Mouse (Mus musculus) spleen, adult 12 weeks (tissue): Measurements from ENCODE around the gene Tnfsf14.
A peak's percentile ranks its signal among the peaks of the same experiment; 100 is the strongest.

Experiments used
- DNase-seq: peaks from one replicate; pipeline ENCODE4 v3.0.0; 2022; ENCODE audit warnings: low spot score

Tnfsf14 gene

DNA sequence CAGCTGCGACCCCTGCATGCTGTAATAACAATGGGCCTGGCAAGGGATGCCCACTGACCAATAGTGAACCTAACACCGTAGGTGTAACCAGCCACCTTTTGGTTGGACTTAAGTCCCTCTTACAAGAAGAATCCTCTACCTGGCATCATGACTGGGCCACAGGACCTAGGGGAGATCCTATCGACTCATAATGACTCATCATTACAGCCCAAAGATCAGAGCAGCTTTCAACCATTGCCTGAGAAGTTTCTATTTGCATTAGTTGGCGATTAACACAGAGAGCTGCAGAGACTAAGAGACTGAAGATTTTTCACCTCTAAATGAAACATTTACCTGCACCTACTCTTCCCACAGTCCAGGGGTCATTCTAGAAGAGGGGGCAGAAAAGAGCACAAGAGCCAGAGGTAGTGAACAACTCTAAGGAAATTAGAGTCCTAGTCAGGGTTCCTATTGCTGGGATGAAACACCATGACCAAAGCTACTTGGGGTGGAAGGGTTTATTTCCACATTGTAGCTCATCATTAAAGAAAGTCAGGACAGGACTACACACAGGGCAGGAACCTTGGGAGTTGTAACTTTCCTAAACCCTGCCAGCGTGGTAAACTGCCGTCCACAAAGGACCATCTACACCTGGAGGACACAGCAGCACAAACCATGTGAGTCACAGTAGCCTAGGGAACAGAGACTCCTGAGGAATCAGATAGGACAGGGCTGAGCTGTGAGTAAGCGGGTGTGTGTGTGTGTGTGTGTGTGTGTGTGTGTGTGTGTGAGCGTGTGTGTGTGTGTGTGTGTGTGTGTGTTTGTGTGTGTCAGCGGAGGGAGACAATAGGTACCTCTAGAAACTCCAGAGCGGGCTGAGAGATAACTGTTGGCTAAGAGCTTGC lies 8.1 kb upstream of the Tnfsf14 start:
- no peak for DNase-seq

DNA sequence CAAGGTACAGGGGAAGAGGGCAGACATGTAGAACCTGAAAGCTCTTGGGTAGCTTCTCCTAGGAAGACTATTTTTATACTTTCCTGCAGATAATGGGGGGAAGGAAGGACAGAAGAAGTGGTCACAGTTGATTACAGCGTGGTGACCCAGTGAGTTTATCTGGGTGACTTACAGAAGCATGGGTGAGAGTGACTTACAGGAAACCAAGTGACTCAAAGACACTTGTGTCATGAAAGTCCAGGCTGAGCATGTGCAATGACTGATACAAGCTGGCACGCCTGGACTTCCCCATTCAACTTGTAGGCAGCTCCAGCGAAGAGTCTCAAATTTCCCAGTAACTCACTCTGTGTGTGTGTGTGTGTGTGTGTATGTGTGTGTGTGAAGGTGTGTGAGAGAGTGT lies 4.3 kb upstream of the Tnfsf14 start:
- DNase-seq: no peak

DNA sequence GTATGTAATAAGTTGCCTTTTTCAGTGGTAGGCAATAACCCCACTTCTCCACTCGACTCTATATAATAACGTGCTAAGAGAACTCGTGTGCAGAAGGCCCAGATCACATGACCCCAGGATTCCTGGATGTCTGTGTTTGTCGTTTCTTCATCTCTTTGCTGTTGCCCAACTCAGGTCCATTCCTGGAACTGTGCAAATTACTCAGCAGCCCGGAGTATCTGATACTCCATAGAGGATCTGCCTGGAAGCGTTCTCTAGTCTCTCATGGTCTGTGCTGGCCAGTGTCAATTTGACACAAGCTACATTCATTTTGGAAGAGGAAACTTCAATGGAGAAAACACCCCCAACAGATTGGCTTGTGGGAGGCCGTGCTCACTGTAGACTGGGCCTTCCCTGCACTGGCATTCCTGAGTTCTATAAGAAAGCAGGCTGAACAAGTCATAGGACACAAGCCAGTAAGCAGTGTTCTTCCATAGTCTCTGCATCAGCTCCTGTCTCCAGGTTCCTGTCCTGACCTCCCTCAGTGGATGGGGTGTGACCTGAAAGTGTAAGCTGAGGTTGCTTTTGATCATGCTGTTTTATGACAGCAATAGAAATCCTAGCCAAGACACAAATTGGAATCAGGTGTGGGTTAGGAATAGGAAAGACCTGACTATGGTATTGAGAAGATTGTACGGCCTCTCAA lies 1.5 kb upstream of the Tnfsf14 start:
- DNase-seq: no peak

DNA sequence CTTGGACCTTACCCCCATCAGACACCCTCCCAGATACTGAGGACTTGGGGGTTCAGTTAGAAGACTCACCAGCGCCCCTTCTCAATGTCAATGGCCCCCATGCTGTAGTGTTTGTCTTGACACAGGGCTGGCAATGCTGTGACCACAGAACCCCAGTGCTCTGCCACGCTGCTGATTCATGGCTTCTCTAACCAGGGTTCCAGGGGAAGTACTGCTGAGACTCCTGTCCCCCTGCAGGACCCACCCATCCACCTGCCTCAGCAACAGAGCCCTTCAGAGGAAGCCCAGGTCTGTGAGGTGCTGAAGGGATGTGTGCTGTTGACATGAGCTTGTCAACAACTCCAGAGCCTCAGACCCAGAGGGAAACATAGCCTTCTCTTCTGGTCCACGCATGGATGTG lies 794 bp upstream of the Tnfsf14 start:
- DNase-seq: no peak

DNA sequence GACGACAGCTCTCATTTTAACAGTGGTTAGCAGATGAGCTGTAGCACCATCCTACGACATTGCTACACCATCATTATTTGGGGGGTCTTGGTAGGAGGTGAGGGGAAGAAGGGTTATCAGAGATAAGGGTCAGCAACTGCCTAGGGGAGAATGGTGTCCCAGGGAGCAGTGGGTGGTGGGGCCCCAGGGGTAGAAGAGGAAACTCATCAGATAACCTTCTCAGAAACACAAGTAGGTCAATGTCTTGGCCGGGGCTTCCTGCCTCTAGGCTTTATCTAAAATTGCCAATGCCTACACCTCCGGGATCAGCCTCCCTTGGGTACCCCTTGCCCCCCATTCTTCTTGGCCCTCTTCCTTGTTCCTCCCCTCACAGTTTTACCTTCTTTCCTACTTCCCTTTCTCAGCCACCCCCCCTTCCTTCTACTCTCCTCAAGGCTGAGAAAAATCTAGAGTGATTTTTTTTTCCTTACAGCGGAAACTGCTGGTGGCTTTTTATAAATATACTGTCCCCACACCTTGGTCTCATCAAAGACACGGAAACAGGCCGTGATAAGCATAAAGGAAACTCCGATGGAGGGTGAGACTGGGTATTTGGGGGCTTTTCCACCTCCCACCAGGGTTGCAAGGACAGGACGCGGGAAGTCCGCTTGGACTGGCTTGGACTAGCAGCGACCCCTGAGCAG lies 5.3 kb downstream of the Tnfsf14 start:
- DNase-seq: no peak

DNA sequence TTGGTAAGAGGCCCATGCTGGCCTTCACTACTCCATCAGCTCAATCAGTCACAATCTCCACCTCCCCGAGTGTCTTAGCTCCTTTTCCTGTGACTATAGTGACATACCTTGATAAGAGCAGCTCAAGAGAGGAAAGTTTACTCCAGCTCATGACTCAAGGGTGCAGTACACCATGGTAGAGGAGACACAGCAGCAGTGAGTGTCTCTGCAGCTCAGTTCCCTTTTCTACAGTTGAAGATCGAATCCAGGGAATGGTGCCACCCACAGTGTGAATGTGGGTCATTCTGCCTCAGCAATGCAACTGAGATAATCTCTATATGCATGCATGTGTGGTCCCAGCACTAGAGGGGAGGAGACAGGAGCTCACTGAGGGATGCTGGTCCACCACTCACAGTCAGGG lies 8.3 kb downstream of the Tnfsf14 start:
- DNase-seq: no peak

DNA sequence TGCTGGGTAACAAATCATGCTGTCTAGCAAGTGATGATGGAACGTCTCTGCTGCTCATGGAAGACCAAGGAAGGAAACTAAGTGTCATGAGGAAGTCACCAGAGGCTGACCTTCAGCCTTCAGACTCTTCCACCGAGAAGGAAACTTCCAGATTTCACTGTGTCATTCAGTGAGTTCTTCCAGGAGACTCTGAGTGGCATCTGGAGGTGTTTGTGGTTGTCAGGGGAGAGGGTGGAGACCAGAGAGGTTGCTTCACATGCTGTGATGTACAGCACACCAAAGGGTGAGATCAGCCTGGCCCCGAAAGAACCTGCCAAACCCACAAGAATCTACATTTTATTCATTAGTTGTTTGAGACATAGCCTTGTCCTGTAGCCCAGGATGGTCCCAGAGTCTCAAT lies 11.1 kb downstream of the Tnfsf14 start:
- DNase-seq: no peak

DNA sequence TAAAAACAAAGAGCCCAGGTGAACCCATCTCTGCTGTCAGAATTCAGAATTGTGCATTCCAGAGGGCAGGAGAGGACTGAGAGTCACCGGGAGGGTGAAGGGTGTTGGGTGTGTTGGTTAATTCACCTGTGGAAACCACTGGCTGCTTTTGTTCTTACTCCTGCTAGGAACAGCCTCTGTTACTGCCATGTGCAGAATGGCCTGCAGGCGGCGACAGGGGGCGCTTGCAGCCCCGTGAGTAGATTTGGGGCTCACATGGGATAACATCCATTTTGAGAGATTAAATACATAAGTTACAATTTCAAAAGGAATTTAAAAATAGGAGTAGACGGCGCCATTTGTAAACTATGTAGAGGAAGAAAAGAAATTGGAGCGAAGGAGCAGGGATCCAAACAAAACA lies 13.6 kb downstream of the Tnfsf14 start:
- no peak for DNase-seq

DNA sequence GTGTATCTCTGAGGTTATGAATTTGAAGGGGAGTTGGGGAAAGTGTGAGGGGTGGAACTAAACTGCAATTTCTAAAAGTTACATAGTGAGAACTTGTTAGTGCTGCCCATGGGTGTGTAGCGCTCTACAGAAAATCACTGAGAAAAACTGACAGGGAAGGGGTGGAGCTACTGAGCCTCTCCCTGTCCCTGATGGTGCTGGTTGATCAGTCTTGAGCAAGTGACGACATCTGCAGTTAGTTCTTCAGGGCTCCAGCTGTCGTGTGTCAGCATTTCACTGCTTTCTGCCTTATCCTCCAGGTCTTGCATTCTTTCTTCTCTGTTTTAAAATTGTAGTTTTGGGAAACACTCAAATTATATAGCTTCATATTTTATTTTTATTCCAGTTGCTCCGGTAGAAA lies 20.6 kb downstream of the Tnfsf14 start:
- no peak for DNase-seq

DNA sequence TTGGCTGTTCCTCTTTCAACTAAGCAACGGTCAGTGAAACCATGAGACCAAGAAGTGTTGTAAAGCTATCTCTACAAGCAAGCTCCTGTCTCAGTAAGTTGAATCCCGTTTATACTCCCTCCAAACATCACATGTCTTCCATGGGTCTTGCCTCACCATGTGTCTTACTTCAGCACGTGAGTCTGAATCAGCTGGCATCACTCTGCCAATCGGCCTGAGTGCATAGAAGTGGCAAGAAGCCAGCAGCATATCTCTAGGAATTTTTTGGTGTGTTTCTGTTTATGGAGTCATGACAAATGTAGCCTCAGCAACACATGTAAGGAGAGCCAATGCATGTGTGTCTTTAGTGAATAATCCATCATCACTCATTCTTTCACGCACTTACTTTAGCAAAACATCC lies 21.6 kb downstream of the Tnfsf14 start:
- no peak for DNase-seq

DNA sequence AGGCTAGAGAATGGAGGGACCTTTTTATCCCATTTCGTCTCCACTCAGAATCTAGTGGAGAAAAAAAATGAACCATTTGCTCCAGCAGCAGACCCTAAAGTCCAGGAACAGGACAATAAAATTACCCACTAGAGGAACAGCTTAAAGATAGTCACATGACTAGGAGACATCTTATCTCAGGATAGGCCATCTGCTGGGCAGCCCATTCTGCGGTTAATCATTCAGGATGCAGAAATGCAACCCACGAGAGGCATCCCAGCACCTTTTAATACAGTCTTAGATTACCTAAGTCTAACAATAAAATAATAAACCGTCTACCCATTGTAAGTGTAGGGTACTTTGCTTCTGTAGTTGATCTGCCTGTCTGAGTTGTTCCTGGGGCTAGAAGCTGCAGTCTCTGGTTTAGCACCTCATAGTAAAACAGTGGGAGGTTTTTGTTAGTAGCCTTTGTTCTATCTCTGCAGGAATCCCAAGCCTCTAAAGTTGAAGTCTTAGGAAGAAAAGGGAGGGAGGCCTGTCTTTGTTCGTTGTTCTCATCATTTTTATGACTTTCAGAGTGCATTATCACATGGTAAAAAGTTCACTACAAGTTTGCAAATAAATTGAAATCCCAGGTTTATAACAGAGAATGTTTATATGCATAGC lies 23.2 kb downstream of the Tnfsf14 start:
- no peak for DNase-seq

DNA sequence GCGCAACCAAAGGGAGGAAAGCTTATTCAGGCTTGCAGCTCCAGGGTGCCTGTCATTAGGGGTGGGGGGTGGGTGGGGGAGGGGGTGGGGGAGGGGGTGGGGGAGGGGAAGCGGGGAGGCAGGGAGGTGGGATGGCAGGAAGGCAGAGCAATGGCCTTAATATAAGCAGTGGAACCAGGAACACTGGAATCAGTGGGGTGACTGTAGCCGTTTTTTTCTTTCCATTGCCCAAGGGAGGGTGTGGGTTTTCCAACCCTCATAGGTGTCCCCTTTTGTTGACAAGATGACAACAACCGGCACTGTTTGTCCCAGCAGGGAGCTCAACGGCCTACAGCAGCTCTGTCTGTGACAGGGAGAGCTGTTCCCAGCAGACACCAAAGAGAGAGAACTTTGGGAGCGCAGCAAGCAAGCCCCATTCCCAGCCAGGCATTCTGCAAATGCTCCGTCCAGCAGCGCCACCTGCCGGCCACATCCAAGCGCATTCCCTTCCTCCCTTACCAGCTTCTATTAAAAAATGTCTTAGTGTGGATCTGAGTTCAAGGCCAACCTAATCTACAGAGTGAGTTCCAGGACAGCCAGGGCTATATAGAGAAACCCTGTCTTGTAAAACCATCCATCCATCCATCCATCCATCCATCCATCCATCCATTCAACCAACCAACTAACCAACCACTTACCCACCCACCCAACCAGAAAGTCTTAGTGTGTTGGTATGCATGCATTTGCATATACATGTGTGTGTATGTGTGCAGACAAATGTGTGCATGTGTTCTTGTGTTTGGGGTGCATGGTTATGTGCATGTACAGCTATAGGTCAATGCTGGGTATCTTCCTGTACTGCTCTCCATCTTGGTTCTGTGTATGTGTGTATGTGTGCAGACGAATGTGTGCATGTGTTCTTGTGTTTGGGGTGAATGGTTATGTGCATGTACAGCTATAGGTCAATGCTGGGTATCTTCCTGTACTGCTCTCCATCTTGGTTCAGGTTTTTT lies 26.9 kb downstream of the Tnfsf14 start:
- DNase-seq: peak; percentile 67

DNA sequence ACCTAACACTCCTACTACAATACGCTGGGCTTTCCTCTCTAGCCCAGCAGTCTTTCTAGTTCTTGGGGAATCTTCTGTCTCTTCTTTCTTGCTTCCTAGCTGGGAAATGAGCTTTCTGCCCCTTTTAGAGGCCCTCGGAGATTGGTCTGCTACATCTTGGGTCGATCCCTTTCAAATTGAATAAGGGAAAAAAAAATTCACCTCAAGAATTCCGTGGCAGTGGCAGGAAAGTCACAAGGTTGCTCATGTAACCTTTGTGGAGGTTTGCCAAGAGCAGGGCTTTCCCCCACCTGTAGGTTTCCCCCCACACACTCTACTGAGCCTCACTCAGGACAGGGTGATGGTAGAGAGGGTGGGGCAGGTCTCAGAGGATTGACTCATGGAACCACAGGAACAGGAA lies 40.2 kb downstream of the Tnfsf14 start:
- no peak for DNase-seq

DNA sequence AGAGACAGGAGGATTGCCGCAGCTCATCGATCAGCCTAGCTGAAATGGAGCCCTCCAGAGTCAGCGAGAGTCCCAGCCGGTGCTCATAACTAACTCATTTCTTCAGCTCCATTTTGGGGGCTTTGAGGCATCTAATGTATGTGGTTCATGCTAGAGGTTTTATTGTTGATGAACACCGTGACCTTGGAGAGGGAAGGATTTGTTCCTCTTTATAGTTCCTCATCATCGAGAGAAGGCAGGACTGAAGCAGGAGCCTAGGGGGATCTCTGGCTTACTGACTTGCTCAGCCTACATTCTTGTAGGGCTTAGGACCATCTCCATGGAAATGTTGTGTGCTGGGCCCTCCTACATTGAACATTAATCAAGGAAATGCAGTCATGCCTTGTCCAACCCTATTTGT lies 41.0 kb downstream of the Tnfsf14 start:
- DNase-seq: no peak

DNA sequence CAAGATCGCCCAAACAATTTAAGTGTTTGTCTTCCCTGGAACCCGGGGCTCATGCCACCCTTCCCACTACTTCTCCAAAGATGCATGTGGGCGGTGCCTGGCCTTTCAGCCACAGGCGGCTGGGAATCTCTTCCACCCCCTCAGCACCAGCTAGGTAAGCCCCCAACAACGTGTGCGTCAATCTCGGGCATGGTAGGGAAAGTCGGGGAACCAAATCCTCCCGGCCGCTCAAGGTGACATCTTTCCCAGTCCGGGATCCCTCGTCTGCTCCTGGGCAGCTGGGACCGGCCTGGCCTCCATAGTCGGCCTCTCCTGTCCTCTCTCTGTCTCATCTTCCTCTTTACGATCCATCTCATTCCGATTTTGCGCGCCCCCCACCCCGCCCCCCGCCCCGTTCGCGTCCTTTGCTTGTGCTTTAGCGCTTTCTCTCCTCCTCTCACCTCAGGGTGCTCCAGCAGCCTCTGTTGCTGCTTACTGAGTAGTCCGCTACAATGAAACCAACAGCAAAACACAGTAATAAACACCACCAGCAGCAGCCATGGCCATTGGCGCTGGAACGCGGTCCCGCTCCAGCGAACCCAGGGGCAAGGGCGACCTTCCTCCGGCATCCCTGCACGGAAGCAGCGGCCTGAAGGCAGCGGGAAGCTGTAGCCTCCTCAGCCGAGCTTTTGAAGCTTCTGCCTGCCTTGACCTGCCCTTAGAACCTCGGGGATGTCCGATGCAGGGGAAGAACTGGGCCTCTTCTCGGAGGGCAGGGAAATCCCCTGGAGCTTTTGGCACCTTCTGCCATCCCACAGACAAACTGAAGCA lies 44.8 kb downstream of the Tnfsf14 start, which contains the start of gene Cd70:
Gene Cd70 (minus strand): TSS at position 784 of the 810 bp plus-strand sequence.
- no peak for DNase-seq

DNA sequence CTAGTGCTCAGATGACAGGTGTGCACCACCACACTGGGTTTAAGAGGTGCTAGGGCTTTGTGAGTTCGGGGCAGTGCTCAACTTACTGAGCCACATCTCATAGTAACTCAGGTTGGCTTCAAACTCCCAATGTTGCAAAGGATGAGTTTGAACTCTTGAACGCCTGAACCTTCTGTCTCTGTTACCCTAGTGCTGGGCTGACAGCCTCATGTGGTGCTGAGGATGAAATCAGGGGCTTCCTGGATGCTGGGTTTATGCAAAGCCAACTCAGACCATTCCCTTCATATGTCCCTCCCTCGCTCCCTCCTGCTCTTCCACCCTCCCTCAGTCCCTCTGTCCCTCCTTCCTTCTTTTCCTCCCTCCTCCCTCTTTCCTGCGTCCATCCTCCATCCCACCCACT lies 45.6 kb downstream of the Tnfsf14 start:
- DNase-seq: no peak

DNA sequence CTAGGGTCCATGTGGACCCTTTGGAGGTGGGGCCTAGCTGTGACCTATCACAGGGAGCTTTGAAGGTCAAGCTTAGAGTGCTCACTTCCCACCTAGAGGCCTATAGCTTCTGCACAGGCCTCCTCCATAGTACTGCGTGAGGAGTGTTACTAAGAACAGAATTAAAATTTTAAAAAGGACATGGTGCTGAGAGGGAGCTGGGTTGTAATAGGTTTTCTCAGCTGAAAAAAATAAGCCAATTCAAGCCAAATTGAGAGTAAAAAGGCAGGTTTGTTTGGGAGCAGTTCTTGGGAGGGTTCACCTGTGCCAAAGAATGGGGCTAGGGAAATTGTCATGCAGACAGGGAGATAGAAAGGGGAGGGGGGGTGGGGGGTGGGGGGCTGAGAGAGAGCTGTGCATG lies 48.9 kb downstream of the Tnfsf14 start:
- no peak for DNase-seq

DNA sequence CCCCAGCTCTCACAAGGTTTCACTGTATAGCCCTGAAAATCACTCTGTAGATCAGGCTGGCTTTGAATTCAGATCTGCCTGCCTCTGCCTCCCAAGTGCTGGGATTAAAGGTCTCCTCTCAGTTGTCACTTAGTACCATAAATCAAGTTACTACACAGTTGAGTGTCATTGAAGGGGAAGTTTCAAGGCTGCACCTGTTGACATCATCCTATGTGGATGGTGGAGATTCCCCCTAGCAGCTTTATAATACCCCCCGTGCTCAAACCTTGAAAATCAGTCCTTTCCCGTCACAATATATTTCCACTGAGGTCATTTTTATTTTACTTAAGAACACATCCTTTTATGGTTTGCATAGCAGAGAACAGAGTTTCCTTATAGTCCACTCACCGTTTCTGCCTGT lies 50.3 kb downstream of the Tnfsf14 start:
- DNase-seq: no peak

DNA sequence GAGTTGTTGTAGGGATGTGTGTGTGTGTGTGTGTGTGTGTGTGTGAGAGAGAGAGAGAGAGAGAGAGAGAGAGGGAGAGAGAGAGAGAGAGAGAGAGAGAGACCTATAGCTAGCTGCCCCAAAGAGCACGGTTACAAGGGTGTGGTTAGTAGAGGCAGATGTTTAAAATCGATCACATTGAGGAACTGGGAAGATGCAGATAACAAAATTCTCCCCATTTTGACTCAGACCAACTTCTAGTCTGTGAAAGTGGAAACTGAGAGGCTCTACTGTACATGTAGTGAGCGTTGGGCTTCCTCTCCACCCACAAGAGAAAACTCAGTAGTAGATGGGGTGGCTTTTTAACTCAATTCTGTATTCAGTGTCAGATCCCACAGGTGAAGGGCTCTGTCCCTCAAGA lies 54.3 kb downstream of the Tnfsf14 start:
- DNase-seq: no peak
